Mouse (Mus musculus) spleen, adult 10 weeks (tissue): ENCODE results near the gene Cyp4x1. TPM values are rescaled to one million over a fixed set of nuclear protein-coding genes. Genes with fewer than 3 reads are reported as not detected.

Experiments
- polyA plus RNA-seq: library from polyadenylated mRNA; stranded (reverse); fragments of 350-450 nt; fragmentation: Illumina TruSeq; extraction: RNeasy Lipid Tissue Mini Kit (QIAGEN cat#74804); gene quantifications from one replicate; pipeline ENCODE4 v1.2.3, GENCODE M21; 2015; ENCODE audit warnings: low replicate concordance; ENCODE audit not compliant: insufficient read depth

Gene Cyp4x1
- polyA plus RNA-seq, result 0.06 TPM

GRCm38 (mm10) chr4:115133621-115134295 is at the start of gene Cyp4x1:
Cyp4x1 (minus strand) TSS chr4:115134281.

DNA sequence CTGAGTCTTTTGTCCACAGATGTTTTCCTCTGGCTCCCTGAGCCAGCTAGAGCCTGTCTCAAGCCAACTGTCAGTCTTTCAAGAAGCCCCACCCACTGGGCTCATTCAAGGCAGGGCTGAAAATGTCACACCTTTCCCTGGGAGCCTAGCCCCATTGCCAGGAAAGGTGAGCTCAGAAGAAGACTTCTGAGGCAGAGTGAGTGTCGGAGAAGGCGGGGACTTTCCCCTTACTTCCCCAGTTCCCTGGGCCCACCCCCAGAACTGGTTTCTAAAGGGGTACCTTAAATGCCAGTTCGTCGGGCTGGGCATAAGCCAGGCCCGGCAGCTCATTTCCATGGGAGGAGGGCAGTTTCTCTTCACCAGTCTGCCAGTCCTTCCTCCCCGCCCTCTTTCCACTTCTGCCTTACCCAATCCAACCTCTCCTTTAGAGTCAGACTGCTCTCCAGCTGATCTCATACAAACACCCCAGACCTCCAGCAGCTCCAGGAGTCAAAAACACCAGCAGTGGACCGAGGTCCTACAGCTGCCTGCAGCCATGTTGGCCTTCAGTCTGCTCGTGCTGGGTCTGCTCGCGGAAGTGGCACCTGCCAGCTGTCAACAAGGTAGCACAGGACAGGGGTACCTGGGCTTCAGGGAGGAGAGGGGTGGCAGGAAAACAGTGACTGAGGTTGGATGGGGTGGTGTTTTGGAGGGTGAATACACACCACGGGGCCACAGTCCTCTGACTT is 45.3 kb downstream of the Cyp4x1 start, which contains the start of gene Pdzk1ip1:
TSS of gene Pdzk1ip1 (plus strand) at position 98 of the 728 bp plus-strand sequence.

GRCm38 (mm10) chr4:115056371-115056920 is 77.6 kb downstream of the Cyp4x1 start, which contains the start of gene Tal1:
Tal1 (plus strand) TSS chr4:115056426.

Other genes starting within 250 kb of the Cyp4x1 start
- 0.35 TPM for gene Foxd2, start 225.4 kb downstream of the Cyp4x1 start, polyA plus RNA-seq
- gene Foxe3, start 208.3 kb downstream of the Cyp4x1 start, polyA plus RNA-seq, result not detected
- gene Cmpk1, start 147.0 kb downstream of the Cyp4x1 start, polyA plus RNA-seq, result 98.6 TPM
- 3.9 TPM for gene Stil, start 134.1 kb downstream of the Cyp4x1 start, polyA plus RNA-seq
- 11.7 TPM for gene Tal1, start 77.9 kb downstream of the Cyp4x1 start, polyA plus RNA-seq
- 8.4 TPM for gene Pdzk1ip1, start 45.6 kb downstream of the Cyp4x1 start, polyA plus RNA-seq
- not detected for gene Cyp4a29, start 107.8 kb upstream of the Cyp4x1 start, polyA plus RNA-seq
- gene Cyp4a12a, start 164.8 kb upstream of the Cyp4x1 start, polyA plus RNA-seq, result not detected